Mouse (Mus musculus): ENCODE results near the gene Sh3glb1.

DNA sequence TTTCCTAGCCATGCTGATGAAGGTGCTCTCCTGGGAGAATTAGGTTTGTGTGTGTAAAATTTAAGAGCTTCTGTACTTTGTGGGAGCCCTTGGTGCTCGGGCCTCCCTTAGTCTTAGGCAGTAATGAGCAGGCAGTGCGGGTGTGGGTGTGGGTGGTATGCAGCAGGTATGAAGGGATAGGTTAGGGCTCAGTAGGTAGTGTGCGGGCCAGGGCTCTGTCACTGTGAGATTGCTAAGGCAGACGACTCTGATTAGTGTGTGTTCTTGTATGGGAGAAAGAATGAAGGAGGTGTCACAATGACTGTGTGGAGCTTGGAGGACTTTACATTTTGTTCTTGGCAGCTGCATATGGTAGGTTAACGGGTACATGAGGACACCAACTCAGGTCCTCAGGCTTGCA, 34.0 kb downstream of the Sh3glb1 start:
- no peak for TF ChIP-seq CTCF (IDR thresholded peaks at IDR 0.05; ENCODE audit: low read depth, low read length)
- TF ChIP-seq POLR2A (IDR thresholded peaks at IDR 0.05; ENCODE audit: borderline replicate concordance, low read depth, low read length), result no peak
